Mouse (Mus musculus) heart, embryonic 16.5 days (tissue): Measurements from ENCODE around the gene Pdss1. TPM values are rescaled to one million over a fixed set of nuclear protein-coding genes. Genes with fewer than 3 reads are reported as not detected.
A peak's percentile ranks its signal among the peaks of the same experiment; 100 is the strongest.
"Not testable (repeated sequence)": the region's sequence is repeated elsewhere in the genome, so short reads cannot be mapped to it uniquely, and the experiment has no call there.

Experiments used
- ATAC-seq: fragments of 200-750 bp; cut with Nextera tagmentation; replicated peaks from 2 replicates; pipeline ENCODE4 v1.8.0; 2017; ENCODE audit warnings: moderate number of reproducible peaks; ENCODE audit not compliant: insufficient read depth, low FRiP score; ENCODE audit errors: extremely low read depth
- H3K27ac ChIP-seq: fragments of 300-500 bp; sonication (generic); 2 replicates; pipeline ENCODE4 v1.5.1; 2014; ENCODE audit warnings: mild to moderate bottlenecking, low read length, control low read depth, moderate library complexity
- H3K27me3 ChIP-seq: fragments of 300-500 bp; sonication (generic); 2 replicates; pipeline ENCODE4 v1.6.1; 2014; ENCODE audit warnings: low read length, mixed read lengths; ENCODE audit not compliant: control insufficient read depth, insufficient read depth
- H3K36me3 ChIP-seq: fragments of 300-500 bp; sonication (generic); 2 replicates; pipeline ENCODE4 v1.6.1; 2014; ENCODE audit not compliant: control insufficient read depth, insufficient read depth
- H3K4me1 ChIP-seq: fragments of 300-500 bp; sonication (generic); 2 replicates; pipeline ENCODE4 v1.6.1; 2014; ENCODE audit warnings: low read length, mixed read lengths; ENCODE audit not compliant: control insufficient read depth, insufficient read depth
- H3K4me2 ChIP-seq: fragments of 300-500 bp; sonication (generic); 2 replicates; pipeline ENCODE4 v1.6.1; 2014; ENCODE audit warnings: low read depth, mild to moderate bottlenecking, control low read depth, low read length
- H3K4me3 ChIP-seq: fragments of 300-500 bp; sonication (generic); 2 replicates; pipeline ENCODE4 v1.5.1; 2014; ENCODE audit warnings: mild to moderate bottlenecking, control low read depth, low read length
- H3K9ac ChIP-seq: fragments of 300-500 bp; sonication (generic); 2 replicates; pipeline ENCODE4 v1.6.1; 2014; ENCODE audit warnings: low read length, control low read depth
- H3K9me3 ChIP-seq: fragments of 300-500 bp; sonication (generic); replicated peaks from 2 replicates; pipeline ENCODE4 v1.6.1; 2016; ENCODE audit warnings: low read length; ENCODE audit not compliant: control insufficient read depth
- WGBS: fragments of 180-500 bp; shearing (Covaris S2); extraction: QIAGEN DNeasy Blood & Tissue Kit; methylation state at CpG from one replicate; pipeline ENCODE4 v1.1.7; 2014; 5-methylcytosine and 5-hydroxymethylcytosine counted together
- polyA plus RNA-seq: library from polyadenylated mRNA; unstranded; fragments of >200 nt; fragmentation: Nextera tagmentation; extraction: Ambion mirVana; gene quantifications from 2 replicates; pipeline ENCODE4 v1.2.1, GENCODE M21; 2015

Pdss1 gene
- polyA plus RNA-seq, 1 experiment from 2014 or later: 34.8 TPM

- no peak overlapping the region for H3K4me2 ChIP-seq
- WGBS: 82% methylated on average over 3 of the region's 3 CpGs
- ATAC-seq: no peak
Observed at GRCm38 (mm10) chr2:22876614-22877013, 18.7 kb upstream of the Pdss1 start.

GRCm38 (mm10) chr2:22878781-22879180 lies 16.5 kb upstream of the Pdss1 start:
- no peak overlapping the region for H3K4me2 ChIP-seq
- no peaks in the 10 kb centered on the region for H3K9me3 ChIP-seq
- ATAC-seq: no peak
- H3K27ac ChIP-seq: no peak overlapping the region
- no peaks in the 10 kb centered on the region for H3K36me3 ChIP-seq
- no peaks in the 10 kb centered on the region for H3K4me1 ChIP-seq
- 27% methylated on average over 1 of the region's 1 CpGs for WGBS
- no peaks in the 10 kb centered on the region for H3K27me3 ChIP-seq
- H3K9ac ChIP-seq: no peak overlapping the region
- no peak overlapping the region for H3K4me3 ChIP-seq

More at GRCm38 (mm10) chr2:22876614-22877013, 18.7 kb upstream of the Pdss1 start:
- H3K9ac ChIP-seq: no peak overlapping the region
- no peaks in the 10 kb centered on the region for H3K9me3 ChIP-seq
- H3K27ac ChIP-seq: no peak overlapping the region
- H3K4me3 ChIP-seq: no peak overlapping the region
- no peaks in the 10 kb centered on the region for H3K4me1 ChIP-seq
- H3K27me3 ChIP-seq: no peaks in the 10 kb centered on the region
- no peaks in the 10 kb centered on the region for H3K36me3 ChIP-seq

- not testable (repeated sequence) for H3K4me1 ChIP-seq, H3K4me2 ChIP-seq, ATAC-seq, H3K4me3 ChIP-seq, H3K9ac ChIP-seq, H3K9me3 ChIP-seq, H3K27ac ChIP-seq, H3K27me3 ChIP-seq, H3K36me3 ChIP-seq
- WGBS: 77% methylated on average over 3 of the region's 3 CpGs
Observed at GRCm38 (mm10) chr2:22880726-22881125, 14.6 kb upstream of the Pdss1 start.

- Histone ChIP-seq H3K9me3 (no peaks in the 10 kb centered on the region), H3K4me1 (peaks cover 10% of the 10 kb centered on the region), H3K27ac (peak overlapping the region; percentile 87), H3K36me3 (no peaks in the 10 kb centered on the region), H3K27me3 (no peaks in the 10 kb centered on the region), H3K4me2 (peak overlapping the region; percentile 67), H3K9ac (peak overlapping the region; percentile 83), H3K4me3 (peak overlapping the region; percentile 85)
- no peak; the same call in 1 of the 2 replicates for ATAC-seq
- 24% methylated on average over 9 of the region's 9 CpGs for WGBS
Observed at GRCm38 (mm10) chr2:22894932-22895281, 415 bp upstream of the Pdss1 start.

- Histone ChIP-seq H3K4me1 (no peaks in the 10 kb centered on the region), H3K9me3 (no peaks in the 10 kb centered on the region), H3K4me2 (no peak overlapping the region), H3K9ac (no peak overlapping the region), H3K27me3 (no peaks in the 10 kb centered on the region), H3K4me3 (no peak overlapping the region), H3K27ac (no peak overlapping the region), H3K36me3 (peaks cover 36% of the 10 kb centered on the region)
- 49% methylated on average over 3 of the region's 3 CpGs for WGBS
- no peak for ATAC-seq
Observed at GRCm38 (mm10) chr2:22903947-22904346, 8.6 kb downstream of the Pdss1 start.

- H3K4me1 ChIP-seq: no peaks in the 10 kb centered on the region
- no peak overlapping the region for H3K9ac ChIP-seq
- no peaks in the 10 kb centered on the region for H3K9me3 ChIP-seq
- WGBS: 88% methylated on average over 3 of the region's 3 CpGs
- H3K36me3 ChIP-seq: peaks cover 32% of the 10 kb centered on the region
- no peak overlapping the region for H3K4me2 ChIP-seq
- ATAC-seq: no peak
- H3K27me3 ChIP-seq: no peaks in the 10 kb centered on the region
- no peak overlapping the region for H3K4me3 ChIP-seq
- H3K27ac ChIP-seq: no peak overlapping the region
Observed at GRCm38 (mm10) chr2:22914421-22914820, 19.1 kb downstream of the Pdss1 start.

GRCm38 (mm10) chr2:22918651-22919050 lies 23.3 kb downstream of the Pdss1 start:
- Histone ChIP-seq H3K4me1 (no peaks in the 10 kb centered on the region), H3K4me2 (no peak overlapping the region), H3K9ac (no peak overlapping the region), H3K9me3 (no peaks in the 10 kb centered on the region), H3K27me3 (no peaks in the 10 kb centered on the region), H3K36me3 (peaks cover 19% of the 10 kb centered on the region), H3K4me3 (no peak overlapping the region), H3K27ac (no peak overlapping the region)
- WGBS: 78% methylated on average over 2 of the region's 2 CpGs
- no peak for ATAC-seq

GRCm38 (mm10) chr2:22925911-22926310 lies 30.6 kb downstream of the Pdss1 start:
- H3K4me1 ChIP-seq, H3K9me3 ChIP-seq, H3K27ac ChIP-seq, H3K27me3 ChIP-seq, ATAC-seq, H3K4me3 ChIP-seq, H3K9ac ChIP-seq, H3K4me2 ChIP-seq: not testable (repeated sequence)
- WGBS: 99% methylated on average over 2 of the region's 3 CpGs
- H3K36me3 ChIP-seq: peaks cover 14% of the 10 kb centered on the region

GRCm38 (mm10) chr2:22928259-22928658 lies 32.9 kb downstream of the Pdss1 start:
- Histone ChIP-seq H3K4me1 (no peaks in the 10 kb centered on the region), H3K27me3 (no peaks in the 10 kb centered on the region), H3K4me3 (no peak overlapping the region), H3K4me2 (no peak overlapping the region), H3K9me3 (no peaks in the 10 kb centered on the region), H3K36me3 (peaks cover 14% of the 10 kb centered on the region), H3K9ac (no peak overlapping the region), H3K27ac (no peak overlapping the region)
- no peak for ATAC-seq
- WGBS: 85% methylated on average over 2 of the region's 2 CpGs

GRCm38 (mm10) chr2:22933556-22933955 lies 38.2 kb downstream of the Pdss1 start:
- 61% methylated on average over 1 of the region's 1 CpGs for WGBS
- H3K27me3 ChIP-seq: no peaks in the 10 kb centered on the region
- H3K27ac ChIP-seq: no peak overlapping the region
- no peak for ATAC-seq
- no peaks in the 10 kb centered on the region for H3K9me3 ChIP-seq
- no peak overlapping the region for H3K4me3 ChIP-seq
- H3K36me3 ChIP-seq: peaks cover 31% of the 10 kb centered on the region
- no peak overlapping the region for H3K4me2 ChIP-seq
- no peak overlapping the region for H3K9ac ChIP-seq
- H3K4me1 ChIP-seq: no peaks in the 10 kb centered on the region
